Mouse (Mus musculus) right cerebral cortex, adult 2 months (tissue): Measurements from ENCODE around the gene Sfxn3.

Experiments used
- DNase-seq, 2 experiments: peaks; one replicate each; pipeline ENCODE4 v3.0.0; 2021 to 2022; ENCODE audit warnings: low spot score in 2 of 2

Gene Sfxn3

DNA sequence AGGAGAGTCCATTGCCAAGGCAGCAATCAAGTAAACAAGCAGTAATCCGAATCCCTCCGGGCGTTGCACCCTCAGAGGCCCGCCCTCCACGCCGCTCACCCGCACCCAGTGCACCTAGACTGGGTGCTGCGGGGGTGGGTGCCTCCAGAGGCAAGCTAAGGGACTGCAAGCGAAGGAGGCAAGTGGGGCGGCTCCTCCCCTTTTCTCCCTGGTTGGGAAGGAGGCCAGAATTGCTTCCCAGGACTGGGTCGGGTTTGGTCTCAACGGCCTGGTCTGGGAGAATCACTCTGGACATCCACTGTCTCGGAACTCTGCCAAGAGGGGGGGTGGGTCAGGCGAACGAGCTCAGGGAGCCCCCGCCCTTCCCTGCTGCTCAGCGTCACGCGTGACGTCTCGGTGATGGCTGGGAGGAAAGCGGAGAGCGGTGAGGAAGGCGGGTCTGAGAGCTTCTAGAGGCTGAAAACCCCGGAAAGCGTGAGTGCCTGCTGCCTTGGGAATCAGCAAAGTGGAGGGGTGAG lies at the start of gene Sfxn3:
Sfxn3 (plus strand) TSS at position 87 of the 518 bp plus-strand sequence.
- peak; percentile 91 to 95 for DNase-seq

DNA sequence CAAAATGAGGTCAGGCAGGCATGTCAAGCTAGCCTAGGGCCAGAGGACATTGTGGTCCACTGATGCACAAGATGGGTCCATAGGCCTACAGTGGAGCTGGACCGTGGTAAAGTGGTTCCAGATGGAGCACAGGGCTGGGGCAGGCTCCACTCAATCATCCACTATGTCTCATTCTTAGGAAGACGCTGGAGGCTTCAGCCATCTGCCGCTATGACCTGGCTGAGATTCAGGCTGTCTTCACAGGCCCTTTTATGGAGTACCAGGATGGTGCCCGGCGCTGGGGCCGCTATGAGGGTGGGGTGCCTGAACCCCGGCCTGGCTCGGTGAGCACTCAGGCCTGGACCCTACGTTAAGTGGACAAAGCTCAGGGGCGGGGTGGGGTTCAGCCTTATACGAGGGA lies 49.5 kb upstream of the Sfxn3 start:
- DNase-seq: no peak

DNA sequence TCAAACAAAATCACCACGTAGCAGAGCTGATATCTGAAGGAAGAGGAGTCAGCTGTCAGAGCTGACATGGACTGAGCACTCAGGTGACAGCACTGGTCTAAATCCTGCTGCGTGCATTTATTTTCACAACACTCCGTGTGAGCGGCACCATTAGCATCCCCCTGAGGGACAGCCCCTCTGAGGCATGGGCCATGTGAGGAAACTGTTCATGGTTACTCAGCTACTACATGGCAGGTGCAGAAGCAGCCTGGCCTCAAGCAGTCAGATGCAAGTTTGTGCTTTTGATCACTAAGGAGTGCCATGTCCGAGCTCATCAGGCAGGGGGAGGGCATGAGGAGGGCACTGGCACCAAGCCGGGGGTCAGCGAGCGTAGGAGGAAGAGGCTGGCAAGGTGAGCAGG lies 47.7 kb upstream of the Sfxn3 start:
- DNase-seq: no peak

DNA sequence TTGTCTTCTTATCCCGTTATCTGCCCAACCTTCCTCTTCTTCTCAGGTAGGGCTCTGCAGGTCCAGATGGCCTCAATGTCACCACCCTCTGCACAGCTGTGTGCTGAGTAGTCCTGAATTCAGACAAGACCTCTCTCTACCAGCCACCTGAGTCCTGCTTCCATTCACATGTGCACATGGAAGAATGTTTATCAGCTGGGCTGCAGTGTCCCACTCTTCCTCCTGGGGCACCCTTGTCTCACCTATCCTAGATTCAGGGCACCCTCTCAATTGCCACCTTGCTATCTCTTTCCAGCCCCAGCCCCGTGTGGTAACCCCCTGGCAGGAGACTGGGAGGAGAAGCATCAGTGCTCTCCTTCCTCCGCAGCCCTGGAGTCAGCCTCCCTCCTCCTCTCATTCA lies 45.0 kb upstream of the Sfxn3 start:
- DNase-seq: no peak

DNA sequence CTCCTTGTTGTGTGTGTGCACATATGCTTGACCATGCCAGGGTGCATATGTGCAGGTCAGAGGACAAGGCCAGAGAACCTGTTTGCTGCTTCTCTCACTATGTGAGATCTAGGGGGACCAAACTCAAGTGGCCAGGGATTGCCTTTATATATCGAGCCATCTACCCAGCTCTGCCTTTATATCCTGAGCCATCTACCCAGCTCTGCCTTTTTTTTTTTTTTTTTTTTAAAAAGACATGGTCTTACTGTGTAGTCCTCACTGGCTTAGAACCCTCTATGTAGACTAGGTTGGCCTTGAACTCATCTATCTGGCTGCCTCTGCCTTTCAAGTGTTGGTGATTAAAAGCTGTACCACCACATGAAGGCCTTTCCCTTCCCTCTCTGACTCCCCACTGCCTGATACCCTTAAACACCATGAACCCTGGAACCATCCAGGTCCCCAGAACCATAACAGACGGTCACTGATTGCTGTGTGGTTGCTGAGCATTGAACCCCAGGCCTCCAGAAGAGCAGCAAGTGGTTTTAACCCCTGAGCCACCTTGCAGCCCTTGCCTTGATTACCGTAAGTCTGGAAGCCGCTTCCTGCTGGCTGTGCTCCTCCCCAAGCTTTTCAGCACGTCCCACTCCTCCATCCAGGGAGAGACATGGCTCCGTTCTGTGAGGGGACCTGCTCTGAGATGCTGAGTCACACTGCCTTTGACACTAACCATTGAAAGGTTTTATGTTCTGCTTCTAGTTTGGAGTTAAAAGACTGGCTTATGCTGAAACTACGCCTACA lies 43.4 kb upstream of the Sfxn3 start:
- DNase-seq: no peak

DNA sequence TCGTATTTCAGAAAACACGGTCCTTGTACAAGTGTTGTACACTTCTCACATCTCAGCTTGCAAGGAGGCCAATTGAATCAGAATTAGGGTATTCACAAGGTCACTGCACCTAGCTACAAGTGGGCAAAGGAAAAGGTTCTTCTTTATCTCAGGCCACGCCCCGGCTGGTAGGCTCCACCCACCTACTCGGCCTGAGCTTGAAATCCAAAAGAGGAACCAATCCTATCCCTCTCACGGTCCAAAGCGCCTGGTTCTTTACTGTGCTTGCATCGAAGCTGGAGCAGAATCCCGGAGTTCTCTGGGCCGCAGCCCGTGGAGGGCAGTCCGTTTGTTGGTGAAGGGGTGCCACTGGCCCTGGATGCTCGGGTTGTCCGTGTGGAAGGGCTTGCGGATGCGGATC lies 41.9 kb upstream of the Sfxn3 start, which contains the start of gene Twnk:
Twnk (plus strand) TSS at position 220 of the 400 bp plus-strand sequence.
- no peak for DNase-seq

DNA sequence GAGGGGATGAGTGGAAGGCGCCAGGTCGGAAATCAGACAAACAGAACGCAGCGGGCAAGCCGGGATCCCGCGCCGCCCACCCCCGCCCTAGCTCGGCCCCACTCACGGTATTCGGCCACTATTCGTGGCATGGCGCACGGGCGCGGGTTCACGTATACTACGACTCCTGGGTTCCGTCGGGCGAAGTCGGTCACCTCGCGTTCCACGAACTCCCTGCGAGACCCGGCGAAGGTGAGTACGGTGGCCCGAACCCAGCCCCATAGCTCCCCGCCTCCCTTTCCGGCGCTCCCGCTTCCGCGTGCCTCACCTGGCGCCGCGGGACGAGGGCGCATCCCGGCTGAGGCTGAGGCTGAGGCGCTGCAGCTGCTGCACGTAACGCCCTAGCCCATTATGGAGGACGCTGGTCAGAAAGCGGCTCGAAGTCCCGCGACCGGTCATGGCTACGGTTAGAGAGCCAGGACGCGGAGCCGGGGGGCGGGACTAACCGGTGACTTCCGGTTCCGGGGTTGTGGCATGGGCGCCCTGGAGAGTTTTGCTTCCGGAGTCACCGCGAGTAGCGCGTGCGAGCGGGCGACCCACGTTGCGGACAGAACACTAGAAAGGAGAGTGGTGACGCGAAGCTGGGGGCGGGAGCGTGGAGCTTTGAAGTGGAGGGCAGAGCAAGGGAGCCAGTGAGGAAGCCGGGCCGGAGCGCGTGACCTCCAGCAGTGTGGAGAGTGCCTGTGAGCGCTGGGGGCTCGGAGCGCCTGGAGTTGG lies 41.2 kb upstream of the Sfxn3 start, which contains the start of gene Mrpl43:
Mrpl43 (minus strand) TSS at position 486 of the 756 bp plus-strand sequence.
- DNase-seq: peak; percentile 97 to 98

DNA sequence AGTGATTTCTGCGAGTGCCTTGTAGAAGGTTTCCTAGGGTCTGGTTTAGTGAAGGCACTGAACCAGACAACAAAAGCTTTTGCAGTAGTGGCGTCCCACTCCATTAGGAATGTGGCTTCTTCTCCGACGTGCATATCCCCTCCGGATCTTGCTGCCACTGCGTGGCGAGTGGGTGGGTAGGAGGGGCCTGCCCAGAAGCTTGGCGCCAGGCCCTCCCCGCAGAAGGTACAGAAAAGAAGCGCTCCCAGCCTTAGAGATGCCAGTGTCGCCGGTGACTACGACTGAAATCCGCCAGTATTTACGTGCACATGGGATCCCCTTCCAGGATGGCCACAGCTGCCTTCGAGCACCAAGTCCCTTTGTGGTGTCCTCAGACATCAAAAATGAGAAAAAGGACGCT lies 40.3 kb upstream of the Sfxn3 start:
- no peak for DNase-seq

DNA sequence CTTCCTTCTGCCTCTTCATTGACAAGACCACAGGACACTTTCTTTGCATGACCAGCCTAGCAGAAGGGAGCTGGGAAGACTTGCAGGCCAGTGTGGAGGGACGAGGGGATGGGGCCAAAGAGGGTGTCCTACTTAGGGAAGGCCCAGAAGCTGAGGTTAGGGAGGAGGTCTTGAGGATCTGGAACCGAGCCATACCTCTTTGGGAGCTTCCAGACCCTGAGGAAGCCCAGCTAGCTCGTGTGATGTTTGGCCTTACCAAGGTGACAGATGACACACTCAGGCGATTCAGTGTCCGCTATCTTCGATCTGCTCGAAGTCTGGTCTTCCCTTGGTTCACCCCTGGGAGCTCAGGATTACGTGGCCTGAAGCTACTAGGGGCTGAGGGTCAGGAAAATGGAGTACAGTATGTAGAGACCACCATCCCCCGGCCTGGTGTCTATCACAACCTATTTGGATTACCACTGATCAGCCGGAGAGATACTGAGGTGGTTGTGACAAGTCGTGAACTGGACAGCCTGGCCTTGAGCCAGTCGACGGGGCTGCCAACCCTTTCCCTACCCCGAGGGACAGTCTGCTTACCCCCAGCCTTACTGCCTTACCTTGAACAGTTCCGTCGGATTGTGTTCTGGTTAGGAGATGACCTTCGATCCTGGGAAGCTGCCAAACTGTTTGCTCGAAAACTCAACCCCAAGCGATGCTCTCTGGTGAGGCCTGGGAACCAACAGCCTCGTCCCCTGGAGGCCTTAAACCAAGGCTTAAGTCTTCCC lies 39.7 kb upstream of the Sfxn3 start:
- DNase-seq: no peak

DNA sequence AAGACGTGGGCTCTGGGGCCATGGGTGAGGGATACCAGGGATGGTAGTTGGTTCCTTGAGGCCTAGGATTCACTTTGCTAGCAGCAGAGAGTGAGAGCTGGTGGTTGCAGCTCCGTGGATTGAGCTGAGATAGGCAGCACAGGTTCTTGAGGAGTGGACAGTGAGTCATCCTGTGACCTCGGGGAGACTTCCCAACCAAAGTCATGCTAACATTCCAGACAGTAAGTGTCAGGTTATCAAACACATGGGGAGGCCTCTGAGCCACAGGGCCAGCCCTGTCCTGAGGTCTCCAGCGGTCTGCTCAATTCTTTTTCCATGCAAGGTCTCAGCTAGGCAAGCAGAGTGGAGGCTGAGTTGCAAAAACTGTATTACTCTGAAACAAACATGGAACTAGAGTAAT lies 36.7 kb upstream of the Sfxn3 start:
- no peak for DNase-seq

DNA sequence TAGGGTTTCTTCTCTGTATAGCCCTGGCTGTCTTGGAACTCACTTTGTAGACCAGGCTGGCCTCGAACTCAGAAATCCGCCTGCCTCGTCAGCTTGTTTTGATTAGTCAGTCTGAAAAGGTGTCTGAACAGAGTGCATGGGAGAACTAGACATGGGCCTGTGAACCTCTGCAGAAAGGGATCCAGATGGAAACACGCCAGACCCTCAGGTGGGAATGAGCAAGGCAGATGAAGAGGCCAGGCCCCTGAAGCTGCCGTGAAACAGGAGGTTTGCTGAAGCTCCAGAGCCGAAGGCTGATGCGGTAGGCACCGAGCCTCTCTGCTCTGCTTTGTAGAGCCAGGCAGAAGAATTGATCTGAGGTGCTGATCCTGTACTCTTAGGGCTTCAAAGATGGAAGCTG lies 35.1 kb upstream of the Sfxn3 start:
- no peak for DNase-seq

DNA sequence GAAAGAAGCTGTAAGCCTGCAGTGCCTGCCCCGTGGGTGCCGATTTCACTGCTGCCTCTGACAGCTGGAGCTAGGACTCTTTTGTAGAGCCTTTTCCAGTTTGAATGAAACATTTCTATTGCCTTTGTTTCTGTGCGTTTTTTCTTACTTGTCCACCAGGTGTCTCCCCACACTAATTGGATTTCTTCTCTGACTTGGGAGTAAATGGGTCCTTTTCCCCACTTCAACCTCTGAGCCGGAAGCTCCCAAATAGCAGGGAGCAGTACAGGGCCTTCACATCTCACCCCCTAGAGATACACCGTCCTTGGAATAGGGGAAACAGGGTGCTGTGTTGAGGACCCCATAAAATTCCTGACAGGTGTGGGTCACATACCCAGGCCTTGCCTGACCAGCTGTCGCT lies 34.7 kb upstream of the Sfxn3 start:
- DNase-seq: no peak

DNA sequence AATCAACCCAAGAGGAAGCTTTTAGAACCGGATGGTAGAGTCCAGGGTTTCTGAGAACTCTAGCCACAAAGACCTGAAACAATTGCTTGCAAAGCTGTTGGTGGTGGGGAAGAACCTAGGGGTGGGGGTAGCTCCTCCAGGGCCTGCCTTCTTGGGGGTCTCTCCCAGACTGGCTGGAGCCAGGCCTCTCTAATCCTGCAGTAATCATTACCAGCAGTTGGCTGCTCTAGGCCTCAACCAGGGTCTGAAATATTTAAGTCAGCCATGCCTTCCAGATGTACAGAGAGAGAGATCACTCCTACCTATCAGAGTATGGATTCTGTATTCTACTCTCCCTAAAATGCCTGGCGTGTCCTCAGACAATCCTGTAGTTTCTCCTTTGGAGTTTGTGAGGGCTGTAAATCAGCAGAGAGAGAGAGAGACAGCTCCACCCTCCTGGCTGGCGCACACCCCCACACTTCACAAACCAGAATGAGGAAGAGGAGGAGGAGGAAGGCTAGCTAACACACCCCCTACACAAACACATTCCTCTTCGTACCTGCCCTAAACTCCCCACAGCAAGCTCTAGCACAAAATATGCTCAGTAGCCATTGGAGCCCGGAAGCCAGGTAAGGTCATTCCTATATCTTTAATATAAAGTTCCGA lies 33.6 kb upstream of the Sfxn3 start:
- DNase-seq: no peak

DNA sequence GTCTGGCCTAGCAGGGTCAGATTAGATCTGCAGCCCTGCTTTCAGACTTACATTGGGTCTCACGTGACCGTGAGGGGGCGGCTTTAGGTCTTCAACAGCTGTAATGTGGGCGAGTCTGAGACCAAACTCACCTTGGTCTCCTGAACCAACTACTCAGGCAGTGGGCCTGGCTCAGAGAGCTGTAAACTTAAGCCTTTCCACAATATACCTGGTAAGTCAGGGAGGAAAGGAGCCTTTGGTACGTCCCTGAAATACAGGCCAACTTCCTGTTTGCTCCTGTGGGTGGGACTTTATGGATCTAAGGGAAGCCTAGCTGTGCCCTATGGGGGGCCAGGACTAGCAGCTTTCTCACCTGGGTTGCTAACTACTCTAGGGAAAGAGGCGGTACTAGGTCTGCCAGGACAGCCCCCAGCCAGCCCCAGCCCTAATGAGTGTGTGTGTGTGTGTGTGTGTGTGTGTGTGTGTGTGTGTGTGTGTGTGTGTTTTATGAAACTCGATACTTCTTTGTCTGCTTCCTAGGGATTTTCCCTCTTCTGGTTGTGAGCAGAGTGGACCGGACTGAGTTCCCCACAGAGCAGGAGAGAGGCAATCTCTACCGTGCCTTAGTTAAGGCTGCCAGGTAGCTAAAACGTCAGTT lies 32.9 kb upstream of the Sfxn3 start, which contains the start of gene Lzts2:
Lzts2 (plus strand) TSS at position 80 of the 637 bp plus-strand sequence.
- no peak for DNase-seq

DNA sequence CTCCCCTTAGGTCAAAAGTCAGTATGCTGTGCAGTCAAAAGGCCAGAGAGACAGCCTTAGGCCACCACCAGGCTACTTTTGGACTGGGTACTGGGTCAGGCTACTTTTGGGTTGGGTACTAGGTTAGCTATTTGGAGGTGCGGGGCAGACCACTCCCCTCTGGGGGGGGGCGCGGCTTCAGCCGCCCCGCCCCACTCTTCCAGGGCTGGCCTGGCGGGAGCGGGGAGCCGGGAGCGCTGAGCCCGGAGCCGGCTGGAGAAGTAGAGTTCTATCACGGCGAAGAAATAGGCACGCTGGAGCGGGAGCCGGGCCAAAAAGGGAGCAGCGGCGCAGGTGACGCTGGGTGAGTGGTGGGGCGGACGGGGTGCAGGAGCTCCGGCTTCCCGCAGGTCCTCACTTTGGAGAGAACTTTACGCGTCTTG lies 32.3 kb upstream of the Sfxn3 start:
- peak in 1 of 2 experiments; percentile 27 for DNase-seq

DNA sequence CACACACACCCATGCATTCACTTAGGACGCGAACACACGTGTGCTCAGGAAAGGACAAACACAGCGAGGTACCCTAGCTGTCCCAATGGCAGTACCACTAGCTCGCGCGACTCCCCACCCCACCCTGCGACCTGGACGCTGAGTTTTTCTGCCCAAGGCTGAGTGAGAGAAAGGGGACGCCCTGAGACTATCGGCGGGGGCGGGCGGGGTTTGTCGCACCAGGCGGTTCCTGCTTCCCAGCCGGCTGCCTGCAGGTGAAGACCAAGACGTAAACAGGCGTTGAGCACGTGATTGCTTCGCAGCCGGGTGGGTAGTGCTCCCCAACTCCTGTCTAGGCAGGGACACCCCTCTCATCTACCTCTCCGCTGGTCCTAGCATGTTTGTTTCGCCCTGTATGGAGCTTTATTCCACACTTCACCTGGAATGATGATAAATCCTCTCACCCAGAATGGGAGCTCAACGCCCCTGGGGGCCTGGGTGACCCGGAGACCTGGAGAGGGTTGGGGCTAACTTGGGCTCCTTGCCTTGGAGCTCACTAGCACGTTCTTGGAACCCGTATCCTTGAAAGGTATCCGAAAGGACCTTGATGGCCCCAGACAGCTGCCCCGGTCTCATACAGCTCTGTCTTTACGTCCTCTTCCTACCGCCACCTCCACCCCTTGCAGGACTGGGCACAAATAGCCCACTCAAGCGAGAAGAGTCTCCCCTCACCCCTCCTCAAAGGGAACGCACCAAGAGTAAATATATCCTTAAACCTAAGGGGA lies 31.6 kb upstream of the Sfxn3 start:
- peak in 1 of 2 experiments; percentile 55 for DNase-seq

DNA sequence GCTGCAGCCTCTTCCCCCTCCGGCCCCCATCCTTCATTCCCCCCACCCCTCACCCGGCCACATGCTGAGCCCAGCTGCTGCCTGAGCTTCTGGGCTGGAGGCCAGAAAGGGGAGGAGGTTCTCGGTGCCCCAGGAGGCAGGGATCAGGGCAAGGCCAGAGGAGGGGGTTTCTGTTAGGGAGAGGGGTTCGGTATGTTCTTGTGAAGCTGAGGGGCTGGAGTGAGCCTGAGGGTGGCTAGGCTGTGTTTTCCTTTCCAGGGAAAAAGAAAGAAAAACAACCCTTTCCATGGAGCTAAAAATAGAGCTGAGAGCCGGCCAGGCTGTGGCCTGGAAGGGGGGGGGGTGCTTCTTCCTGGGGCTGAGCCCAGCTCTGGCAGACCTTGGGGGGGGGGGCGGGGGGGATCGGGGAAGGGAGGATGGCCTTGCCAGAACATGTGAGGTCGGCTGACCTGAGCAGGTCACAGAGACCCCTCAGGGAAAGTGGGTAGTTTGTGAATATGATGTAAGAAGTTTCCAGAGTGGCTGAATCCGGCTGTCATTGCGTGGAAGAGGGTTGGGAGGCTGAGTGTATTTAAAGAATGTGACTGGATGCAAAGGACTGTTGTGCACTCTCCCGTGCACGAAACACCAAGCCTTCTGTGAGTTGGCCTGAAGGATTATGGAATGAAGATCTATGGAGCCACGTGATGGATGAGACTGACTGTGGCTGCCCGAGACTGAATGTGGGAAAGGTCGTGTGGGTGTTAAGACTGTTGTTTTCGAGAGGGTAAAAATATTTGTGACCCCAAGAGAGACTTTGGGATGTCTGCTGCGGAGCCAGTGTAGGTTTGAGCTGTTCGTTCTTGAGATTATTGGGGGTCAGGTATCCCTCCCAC lies 30.7 kb upstream of the Sfxn3 start:
- DNase-seq: peak; percentile 62 to 75

DNA sequence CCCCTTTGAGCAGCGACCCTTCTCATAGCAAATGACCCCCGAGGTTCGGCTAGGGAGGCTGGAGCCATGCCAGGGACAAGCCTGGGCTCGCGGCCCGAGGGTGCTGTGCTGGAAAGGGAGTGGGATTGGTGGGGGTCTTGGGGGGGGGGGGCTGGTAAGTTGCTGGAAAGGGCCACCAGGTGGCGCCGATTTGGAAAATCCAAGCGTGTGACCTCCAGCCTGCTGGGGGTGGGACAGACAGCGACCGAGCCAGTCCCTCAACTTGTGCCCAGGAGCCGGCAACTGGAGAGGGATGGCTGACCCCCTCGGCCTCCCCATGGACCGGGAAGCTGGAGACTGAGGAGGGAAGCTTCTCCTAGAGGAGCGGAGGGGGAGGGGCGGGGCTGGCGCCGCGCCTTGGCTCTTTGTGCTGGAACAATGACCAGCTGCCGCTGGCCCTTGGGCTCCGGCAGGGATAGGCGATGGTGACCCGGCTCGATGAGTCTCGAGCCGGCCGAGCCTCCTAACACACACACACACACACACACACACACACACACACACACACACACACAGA lies 30.0 kb upstream of the Sfxn3 start:
- peak; percentile 61 to 73 for DNase-seq

DNA sequence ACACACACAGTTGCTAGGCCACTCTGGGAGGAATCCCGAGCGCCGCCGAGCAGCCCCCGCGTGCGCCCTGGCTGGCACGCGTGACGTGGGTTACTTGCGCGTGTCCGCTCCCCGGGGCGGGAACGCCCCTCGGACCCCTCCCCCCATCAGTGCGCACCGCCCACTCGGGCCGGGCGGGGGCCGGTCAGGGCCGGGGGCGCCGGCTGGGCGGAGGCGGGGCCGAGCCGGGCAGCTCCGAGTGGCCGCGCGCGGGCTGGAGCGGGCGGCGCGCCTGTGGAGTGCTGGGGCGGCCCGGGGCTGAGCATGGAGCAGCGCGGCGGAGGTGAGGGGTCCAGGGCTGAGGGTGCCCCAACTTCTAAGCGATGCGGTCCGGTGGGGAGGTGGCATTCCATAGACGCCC lies 29.4 kb upstream of the Sfxn3 start:
- DNase-seq: peak; percentile 65 to 76
